Mouse (Mus musculus) small intestine, adult 2 months (tissue): Measurements from ENCODE around the gene 1600014C23Rik. TPM values are rescaled to one million over a fixed set of nuclear protein-coding genes. Genes with fewer than 3 reads are reported as not detected.

Experiments used
- H3K27ac ChIP-seq: fragments of 200-500 bp; 2 replicates; pipeline ENCODE4 v1.5.1; 2012; ENCODE audit warnings: low read depth, low read length, control low read depth, inconsistent platforms; ENCODE audit not compliant: insufficient read depth
- H3K27me3 ChIP-seq: fragments of 200-500 bp; 2 replicates; pipeline ENCODE4 v1.6.1; 2012; ENCODE audit warnings: mild to moderate bottlenecking, moderate library complexity, low read length, inconsistent platforms; ENCODE audit not compliant: control insufficient read depth, insufficient read depth
- H3K36me3 ChIP-seq: fragments of 200-500 bp; 2 replicates; pipeline ENCODE4 v1.6.1; 2012; ENCODE audit warnings: mild to moderate bottlenecking, low read length, control low read depth, inconsistent platforms; ENCODE audit not compliant: control insufficient read depth, insufficient read depth
- H3K4me1 ChIP-seq: fragments of 200-500 bp; 2 replicates; pipeline ENCODE4 v1.6.1; 2012; ENCODE audit warnings: low read length, inconsistent platforms, mixed read lengths; ENCODE audit not compliant: control insufficient read depth, insufficient read depth, insufficient read length
- H3K4me3 ChIP-seq: fragments of 200-500 bp; 2 replicates; pipeline ENCODE4 v1.5.1; 2012; ENCODE audit warnings: low read depth, mild to moderate bottlenecking, control low read depth, inconsistent platforms, low read length, moderate library complexity
- CTCF ChIP-seq: fragments of 200-500 bp; IDR thresholded peaks from 2 replicates; pipeline ENCODE4 v1.5.1; 2012; ENCODE audit warnings: low read depth, mild to moderate bottlenecking, control low read depth, inconsistent platforms, low read length, moderate library complexity, mixed read lengths; ENCODE audit not compliant: insufficient replicate concordance, insufficient read length; ENCODE audit errors: extremely low read depth
- POLR2A ChIP-seq: fragments of 200-500 bp; IDR thresholded peaks from 2 replicates; pipeline ENCODE4 v1.6.1; 2012; ENCODE audit warnings: low read depth, mild to moderate bottlenecking, control low read depth, inconsistent platforms, low read length, moderate library complexity
- WGBS: fragments of 180-500 bp; shearing (Covaris S2); methylation state at CpG from one replicate; pipeline ENCODE4 v1.1.7; 2018; 5-methylcytosine and 5-hydroxymethylcytosine counted together
- polyA plus RNA-seq: library from polyadenylated mRNA; depleted of rRNA; stranded (reverse); fragments of >200 nt; gene quantifications from 2 replicates; pipeline ENCODE4 v1.2.3, GENCODE M21; 2012

The 1600014C23Rik gene
- polyA plus RNA-seq, 1 experiment: not detected

DNA sequence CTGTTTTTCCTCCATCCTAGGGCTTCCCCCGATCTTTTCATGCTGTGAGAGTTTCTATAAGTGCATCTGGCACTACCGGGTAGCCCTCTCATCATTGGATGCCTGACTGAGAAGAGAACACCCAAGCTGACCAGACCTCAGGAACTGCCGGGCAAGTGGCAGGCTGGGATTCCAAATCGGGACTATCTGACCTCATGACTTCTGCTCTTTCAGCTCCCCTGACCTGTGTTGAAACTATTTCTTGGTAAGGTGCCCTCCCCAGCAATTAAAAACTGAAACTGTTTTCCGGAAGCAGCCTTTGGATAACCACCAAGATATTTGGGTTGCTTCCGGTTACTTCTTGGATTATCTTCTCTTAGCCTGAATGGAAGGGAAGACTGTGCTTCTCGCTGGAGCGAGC, 25.5 kb downstream of the 1600014C23Rik start:
- no peaks in the 10 kb centered on the region for H3K27me3 ChIP-seq
- WGBS: 78% methylated on average over 8 of the region's 8 CpGs
- H3K4me3 ChIP-seq: no peak overlapping the region
- peaks cover 6% of the 10 kb centered on the region for H3K4me1 ChIP-seq
- H3K27ac ChIP-seq: no peak overlapping the region
- H3K36me3 ChIP-seq: no peaks in the 10 kb centered on the region
- no peak for TF ChIP-seq CTCF
- TF ChIP-seq POLR2A: no peak

- peaks cover 9% of the 10 kb centered on the region for H3K4me1 ChIP-seq
- H3K27me3 ChIP-seq: no peaks in the 10 kb centered on the region
- H3K27ac ChIP-seq: no peak overlapping the region
- 66% methylated on average over 3 of the region's 3 CpGs for whole genome bisulfite sequencing
- no peak overlapping the region for H3K4me3 ChIP-seq
- H3K36me3 ChIP-seq: no peaks in the 10 kb centered on the region
- no peak for TF ChIP-seq CTCF
These were observed 26.3 kb downstream of the 1600014C23Rik start for GRCm38 (mm10) chr17:45707376-45707775.

GRCm38 (mm10) chr17:45706796-45707195, 26.8 kb downstream of the 1600014C23Rik start:
- Histone ChIP-seq H3K36me3 (no peaks in the 10 kb centered on the region), H3K27me3 (no peaks in the 10 kb centered on the region), H3K4me1 (peaks cover 9% of the 10 kb centered on the region), H3K4me3 (no peak overlapping the region), H3K27ac (no peak overlapping the region)
- WGBS: 68% methylated on average over 5 of the region's 5 CpGs
- TF ChIP-seq CTCF: no peak
- TF ChIP-seq POLR2A: no peak

DNA sequence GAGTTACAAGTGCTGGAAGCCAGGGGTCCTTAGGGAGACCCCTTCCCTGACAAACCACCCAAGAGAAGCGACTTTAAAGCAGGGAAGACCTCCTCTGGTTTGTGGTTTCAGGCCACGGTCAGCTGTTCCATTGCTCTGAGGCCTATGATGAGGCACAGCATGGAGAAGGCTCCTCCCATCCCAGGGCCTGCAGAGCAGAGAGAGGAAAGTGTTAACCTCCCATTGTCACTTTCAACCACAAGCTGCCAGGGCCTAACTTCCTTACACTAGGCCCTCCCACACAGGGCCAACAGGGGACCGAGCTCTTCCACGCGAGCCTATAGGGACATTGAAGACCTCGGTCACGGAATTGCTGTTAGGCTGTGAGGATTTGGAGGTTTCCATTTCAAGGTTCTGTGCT, 30.5 kb downstream of the 1600014C23Rik start:
- 73% methylated on average over 7 of the region's 7 CpGs for WGBS
- TF ChIP-seq POLR2A (no peak), CTCF (no peak)
- no peak overlapping the region for H3K27ac ChIP-seq

GRCm38 (mm10) chr17:45702254-45702653, 31.4 kb downstream of the 1600014C23Rik start:
- H3K27me3 ChIP-seq: no peaks in the 10 kb centered on the region

More for the DNA sequence above, 30.5 kb downstream of the 1600014C23Rik start:
- Histone ChIP-seq H3K4me1 (peaks cover 26% of the 10 kb centered on the region), H3K27me3 (no peaks in the 10 kb centered on the region), H3K4me3 (no peak overlapping the region), H3K36me3 (peaks cover 3% of the 10 kb centered on the region)

GRCm38 (mm10) chr17:45701236-45701591, 32.4 kb downstream of the 1600014C23Rik start:
- Histone ChIP-seq H3K4me1 (peaks cover 30% of the 10 kb centered on the region), H3K4me3 (no peak overlapping the region), H3K27me3 (no peaks in the 10 kb centered on the region), H3K27ac (no peak overlapping the region), H3K36me3 (peaks cover 6% of the 10 kb centered on the region)
- 64% methylated on average over 9 of the region's 9 CpGs for WGBS
- TF ChIP-seq POLR2A: no peak
- no peak for TF ChIP-seq CTCF

More at GRCm38 (mm10) chr17:45702254-45702653, 31.4 kb downstream of the 1600014C23Rik start:
- no peak for TF ChIP-seq POLR2A
- no peak for TF ChIP-seq CTCF
- Histone ChIP-seq H3K4me3 (no peak overlapping the region), H3K36me3 (peaks cover 6% of the 10 kb centered on the region), H3K4me1 (peaks cover 30% of the 10 kb centered on the region), H3K27ac (no peak overlapping the region)
- WGBS: 20% methylated on average over 4 of the region's 4 CpGs

- WGBS: 35% methylated on average over 10 of the region's 16 CpGs
- Histone ChIP-seq H3K36me3 (peaks cover 6% of the 10 kb centered on the region), H3K4me1 (peaks cover 31% of the 10 kb centered on the region), H3K27me3 (no peaks in the 10 kb centered on the region), H3K27ac (no peak overlapping the region; the same call in 1 of the 2 replicates), H3K4me3 (no peak overlapping the region)
- TF ChIP-seq POLR2A: no peak
- no peak for TF ChIP-seq CTCF
These were observed 33.0 kb downstream of the 1600014C23Rik start for GRCm38 (mm10) chr17:45700496-45701235.
